Mouse (Mus musculus) MEL (cell line): ENCODE measurements around the gene 2200002D01Rik. TPM values are rescaled to one million over a fixed set of nuclear protein-coding genes. Genes with fewer than 3 reads are reported as not detected.

ENCODE experiments used
- DNase-seq: peaks from one replicate; pipeline ENCODE4 v3.0.0; 2011; ENCODE audit warnings: low read depth, low spot score
- H3K27ac ChIP-seq: 2 replicates; pipeline ENCODE4 v1.5.1; 2012; ENCODE audit warnings: low read depth, mild to moderate bottlenecking, control low read depth, low read length, moderate library complexity; ENCODE audit not compliant: control insufficient read depth
- H3K27me3 ChIP-seq, 2 experiments: fragments of 150-350 bp in 1 of 2; sonication (generic) in 1 of 2; 2 replicates each; pipeline ENCODE4 v1.6.1; 2012; ENCODE audit warnings: low read length in 2 of 2, mild to moderate bottlenecking in 2 of 2, improper control_type of control experiment in 1 of 2, moderate library complexity in 1 of 2; ENCODE audit not compliant: insufficient read depth in 2 of 2, control insufficient read depth in 1 of 2
- H3K36me3 ChIP-seq, 2 experiments: 2 replicates each; pipeline ENCODE4 v1.6.1; 2012 to 2014; ENCODE audit warnings: low read length in 2 of 2, improper control_type of control experiment in 1 of 2, inconsistent platforms in 1 of 2, mild to moderate bottlenecking in 1 of 2; ENCODE audit not compliant: insufficient read depth in 2 of 2, control insufficient read depth in 1 of 2
- H3K4me1 ChIP-seq, 2 experiments: fragments of 150-350 bp in 1 of 2; sonication (generic) in 1 of 2; 2 replicates each; pipeline ENCODE4 v1.6.1; 2012; ENCODE audit warnings: low read length in 2 of 2, improper control_type of control experiment in 1 of 2, mild to moderate bottlenecking in 1 of 2; ENCODE audit not compliant: insufficient read depth in 2 of 2, control insufficient read depth in 1 of 2
- H3K4me3 ChIP-seq, 2 experiments: fragments of 150-350 bp in 1 of 2; sonication (generic) in 1 of 2; 2 replicates each; pipeline ENCODE4 v1.5.1; 2012; ENCODE audit warnings: low read depth in 2 of 2, low read length in 2 of 2, mild to moderate bottlenecking in 2 of 2, moderate library complexity in 2 of 2, control low read depth in 1 of 2, improper control_type of control experiment in 1 of 2; ENCODE audit not compliant: control insufficient read depth in 1 of 2, insufficient read depth in 1 of 2
- H3K79me2 ChIP-seq: 2 replicates; pipeline ENCODE4 v1.6.1; 2012; ENCODE audit warnings: mild to moderate bottlenecking, low read length, moderate library complexity; ENCODE audit not compliant: control insufficient read depth, poor library complexity, insufficient read depth
- H3K9ac ChIP-seq: 2 replicates; pipeline ENCODE4 v1.6.1; 2012; ENCODE audit warnings: low read depth, mild to moderate bottlenecking, control low read depth, low read length, moderate library complexity; ENCODE audit not compliant: control insufficient read depth, poor library complexity, severe bottlenecking
- H3K9me3 ChIP-seq: fragments of 150-350 bp; sonication (generic); replicated peaks from 2 replicates; pipeline ENCODE4 v1.6.1; 2012; ENCODE audit warnings: mild to moderate bottlenecking, low read length, improper control_type of control experiment, moderate library complexity; ENCODE audit not compliant: insufficient read depth
- BHLHE40 ChIP-seq: IDR thresholded peaks from 2 replicates; pipeline ENCODE4 v1.6.1; 2012; ENCODE audit warnings: low read depth, mild to moderate bottlenecking, inconsistent platforms, low read length, improper control_type of control experiment, borderline replicate concordance
- CHD1 ChIP-seq: IDR thresholded peaks from 2 replicates; pipeline ENCODE4 v1.6.1; 2012; ENCODE audit warnings: low read depth, mild to moderate bottlenecking, inconsistent platforms, low read length, improper control_type of control experiment
- ELF1 ChIP-seq: IDR thresholded peaks from 2 replicates; pipeline ENCODE4 v1.6.1; 2014; ENCODE audit warnings: low read depth, mild to moderate bottlenecking, inconsistent platforms, low read length, improper control_type of control experiment, moderate library complexity
- EP300 ChIP-seq, 2 experiments: IDR thresholded peaks; 2 replicates each; pipeline ENCODE4 v1.6.1; 2011; ENCODE audit warnings: improper control_type of control experiment in 2 of 2, low read length in 2 of 2, low read depth in 1 of 2, mild to moderate bottlenecking in 1 of 2
- GABPA ChIP-seq: IDR thresholded peaks from 2 replicates; pipeline ENCODE4 v1.6.1; 2012; ENCODE audit warnings: low read depth, mild to moderate bottlenecking, inconsistent platforms, low read length, improper control_type of control experiment, moderate library complexity
- GATA1 ChIP-seq: IDR thresholded peaks from 2 replicates; pipeline ENCODE4 v1.6.1; 2011; ENCODE audit warnings: low read depth, low read length, improper control_type of control experiment
- HCFC1 ChIP-seq: IDR thresholded peaks from 2 replicates; pipeline ENCODE4 v1.6.1; 2012; ENCODE audit warnings: low read depth, mild to moderate bottlenecking, inconsistent platforms, low read length, improper control_type of control experiment, moderate library complexity
- JUND ChIP-seq: IDR thresholded peaks from 2 replicates; pipeline ENCODE4 v1.6.1; 2011; ENCODE audit warnings: low read depth, mild to moderate bottlenecking, improper control_type of control experiment, low read length
- KAT2A ChIP-seq: conservative IDR thresholded peaks from 2 replicates; pipeline ENCODE4 v1.6.1; 2012; ENCODE audit warnings: low read depth, low read length, improper control_type of control experiment, inconsistent platforms
- MAFK ChIP-seq: IDR thresholded peaks from 2 replicates; pipeline ENCODE4 v1.6.1; 2011; ENCODE audit warnings: low read depth, mild to moderate bottlenecking, low read length, improper control_type of control experiment, borderline replicate concordance
- MAX ChIP-seq: IDR thresholded peaks from 2 replicates; pipeline ENCODE4 v1.6.1; 2011; ENCODE audit warnings: low read length, improper control_type of control experiment
- MXI1 ChIP-seq: IDR thresholded peaks from 2 replicates; pipeline ENCODE4 v1.6.1; 2011; ENCODE audit warnings: mild to moderate bottlenecking, low read depth, low read length, improper control_type of control experiment
- MYB ChIP-seq: IDR thresholded peaks from 2 replicates; pipeline ENCODE4 v1.6.1; 2011; ENCODE audit warnings: mild to moderate bottlenecking, low read depth, low read length, improper control_type of control experiment
- MYC ChIP-seq: IDR thresholded peaks from 2 replicates; pipeline ENCODE4 v1.6.1; 2011; ENCODE audit warnings: low read depth, mild to moderate bottlenecking, low read length, improper control_type of control experiment, moderate library complexity
- NELFE ChIP-seq: IDR thresholded peaks from 2 replicates; pipeline ENCODE4 v1.6.1; 2011; ENCODE audit warnings: low read depth, low read length, improper control_type of control experiment
- POLR2A ChIP-seq, 2 experiments: IDR thresholded peaks; 2 replicates each; pipeline ENCODE4 v1.6.1; 2011 to 2012; ENCODE audit warnings: low read length in 2 of 2, mild to moderate bottlenecking in 2 of 2, control low read depth in 1 of 2, improper control_type of control experiment in 1 of 2, low read depth in 1 of 2, moderate library complexity in 1 of 2; ENCODE audit not compliant: control insufficient read depth in 1 of 2, insufficient read depth in 1 of 2, poor library complexity in 1 of 2
- POLR2AphosphoS2 ChIP-seq: IDR thresholded peaks from 2 replicates; pipeline ENCODE4 v1.6.1; 2011; ENCODE audit warnings: low read length, improper control_type of control experiment
- RAD21 ChIP-seq: IDR thresholded peaks from 2 replicates; pipeline ENCODE4 v1.6.1; 2011; ENCODE audit warnings: mild to moderate bottlenecking, low read depth, low read length, improper control_type of control experiment
- SIN3A ChIP-seq: IDR thresholded peaks from 2 replicates; pipeline ENCODE4 v1.6.1; 2012; ENCODE audit warnings: low read length, improper control_type of control experiment, inconsistent platforms
- TAL1 ChIP-seq: IDR thresholded peaks from 2 replicates; pipeline ENCODE4 v1.6.1; 2012; ENCODE audit warnings: mild to moderate bottlenecking, inconsistent platforms, low read length, moderate library complexity, mixed read lengths
- TBP ChIP-seq: IDR thresholded peaks from 2 replicates; pipeline ENCODE4 v1.8.0; 2011; ENCODE audit warnings: low read depth, low read length, improper control_type of control experiment
- TCF12 ChIP-seq: IDR thresholded peaks from 2 replicates; pipeline ENCODE4 v1.6.1; 2014; ENCODE audit warnings: low read depth, mild to moderate bottlenecking, inconsistent platforms, low read length, improper control_type of control experiment, moderate library complexity
- UBTF ChIP-seq: IDR thresholded peaks from 2 replicates; pipeline ENCODE4 v1.6.1; 2012; ENCODE audit warnings: low read depth, mild to moderate bottlenecking, inconsistent platforms, low read length, improper control_type of control experiment, moderate library complexity, borderline replicate concordance; ENCODE audit not compliant: insufficient read depth
- ZMIZ1 ChIP-seq: IDR thresholded peaks from 2 replicates; pipeline ENCODE4 v1.6.1; 2012; ENCODE audit warnings: low read depth, mild to moderate bottlenecking, inconsistent platforms, low read length, improper control_type of control experiment, moderate library complexity
- polyA plus RNA-seq, 2 experiments: library from polyadenylated mRNA; stranded (reverse) in 1 of 2; unstranded in 1 of 2; fragments of >175 nt in 1 of 2; fragments of >200 nt in 1 of 2; gene quantifications; 2 replicates each; pipeline versions ENCODE4 v1.2.1 to v1.2.4; 2012; ENCODE audit warnings: low replicate concordance in 2 of 2, low read depth in 1 of 2; ENCODE audit not compliant: insufficient read length in 2 of 2, insufficient read depth in 1 of 2, missing spikeins in 1 of 2
- total RNA-seq: library from RNA; depleted of rRNA; stranded (reverse); fragments of 300-350 nt; gene quantifications from 2 replicates; pipeline ENCODE4 v1.2.3, GENCODE M21; 2012

2200002D01Rik gene
- total and polyA plus RNA-seq, 3 experiments = 0.85 to 5.4 TPM; not detected in 1

DNA sequence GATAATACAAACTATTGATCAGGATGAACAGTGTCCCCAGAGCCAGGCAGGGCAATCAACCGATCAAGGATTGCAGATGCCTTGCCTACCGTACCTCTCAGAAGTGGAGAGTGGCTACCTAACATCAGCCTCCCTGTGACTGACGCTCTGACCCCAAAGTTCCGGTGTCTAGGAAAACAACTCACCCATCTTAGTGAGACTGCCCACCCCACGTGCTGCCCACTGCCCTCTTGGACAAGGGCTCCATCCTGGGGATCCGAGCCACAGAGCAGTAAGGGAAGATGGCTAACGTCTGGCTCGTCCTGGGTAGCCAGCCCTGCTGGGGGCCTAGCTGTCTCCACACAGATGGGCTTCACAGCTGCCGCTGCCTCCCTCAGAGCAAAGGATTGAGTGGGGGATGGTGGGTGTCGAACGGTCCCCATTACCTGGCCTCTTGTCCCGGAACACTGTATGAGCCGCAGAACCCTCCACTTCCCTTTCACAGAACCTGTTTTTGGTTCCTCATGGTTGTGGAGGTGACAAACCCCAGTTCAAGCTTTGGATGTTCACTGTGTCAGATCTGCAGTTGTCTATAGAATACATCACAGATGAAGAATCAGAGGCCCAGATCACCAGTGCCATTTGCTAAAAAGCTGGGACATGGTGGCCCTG is 46.0 kb upstream of the 2200002D01Rik start:
- no peak overlapping the region for H3K4me3 ChIP-seq
- TF ChIP-seq TAL1 = no peak
- TF ChIP-seq TCF12 = no peak
- no peak for TF ChIP-seq NELFE
- TF ChIP-seq EP300 (IDR thresholded peaks at IDR 0.05; ENCODE audit: low read depth in 1 of 2, low read length in 2 of 2) = no peak
- TF ChIP-seq GABPA = no peak
- TF ChIP-seq MAFK = no peak
- no peak for TF ChIP-seq GATA1
- TF ChIP-seq MAX = no peak
- TF ChIP-seq ZMIZ1 = no peak
- TF ChIP-seq SIN3A = no peak
- TF ChIP-seq TBP = no peak
- no peak for TF ChIP-seq HCFC1
- TF ChIP-seq MYC = no peak
- TF ChIP-seq MYB = no peak
- TF ChIP-seq ELF1 = no peak
- TF ChIP-seq KAT2A = no peak
- no peak for TF ChIP-seq POLR2AphosphoS2
- TF ChIP-seq, all 39 proteins: peak for 0
- no peaks in the 10 kb centered on the region for H3K9me3 ChIP-seq
- DNase-seq = no peak
- H3K27ac ChIP-seq = no peak overlapping the region
- H3K9ac ChIP-seq = no peak overlapping the region
- no peaks in the 10 kb centered on the region for H3K27me3 ChIP-seq
- no peaks in the 10 kb centered on the region for H3K79me2 ChIP-seq
- H3K36me3 ChIP-seq = no peaks in the 10 kb centered on the region
- peaks cover 5 to 12% of the 10 kb centered on the region in 2 experiments; a peak in 1 of 4 replicates for H3K4me1 ChIP-seq

DNA sequence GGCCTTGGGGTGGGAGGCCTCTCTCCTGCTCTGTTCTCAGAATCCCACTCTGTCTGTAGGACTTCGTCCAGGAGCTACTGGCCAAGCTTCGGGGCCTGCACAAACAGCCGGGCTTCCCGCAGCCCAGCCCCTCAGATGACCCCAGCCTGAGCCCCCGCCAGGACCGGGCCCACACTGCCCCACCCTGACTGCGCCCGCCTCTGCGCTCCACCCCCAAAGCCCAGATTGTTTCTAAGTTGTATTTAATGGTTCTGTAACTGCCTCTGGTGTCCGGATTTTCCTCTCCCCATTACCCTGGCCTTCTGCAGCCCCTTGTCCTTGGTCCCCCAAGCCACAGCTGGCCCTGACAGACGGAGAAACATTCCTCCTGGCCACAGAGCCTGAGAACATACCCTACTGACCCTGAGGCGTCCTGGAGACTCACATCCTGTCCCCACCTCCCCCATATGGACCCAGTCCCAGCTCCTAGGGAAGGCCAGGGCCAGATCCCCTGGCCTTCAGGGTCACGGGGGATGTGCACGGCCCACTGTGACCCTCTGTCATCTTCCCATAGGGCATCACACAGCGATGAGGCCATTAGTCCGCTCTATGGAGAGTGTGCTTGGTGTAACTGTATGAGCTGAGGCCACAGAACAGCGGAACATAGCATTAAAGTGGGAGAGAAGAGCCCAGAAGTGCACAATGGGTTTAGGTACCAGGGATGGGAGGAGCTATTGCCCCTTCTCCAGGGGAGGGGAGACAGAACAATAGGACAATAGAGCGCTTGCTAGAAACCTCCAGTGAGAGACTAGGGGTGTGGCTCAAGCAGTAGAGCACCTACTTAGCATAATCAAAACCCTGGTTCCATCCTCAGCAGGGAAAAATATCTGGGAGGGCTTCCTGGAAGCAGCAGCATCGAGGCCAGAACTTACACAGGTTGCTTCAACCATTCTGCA is 45.1 kb upstream of the 2200002D01Rik start:
- no peaks in the 10 kb centered on the region for H3K79me2 ChIP-seq
- H3K9ac ChIP-seq = no peak overlapping the region
- H3K36me3 ChIP-seq = no peaks in the 10 kb centered on the region; a peak in 1 of 4 replicates
- TF ChIP-seq UBTF (no peak), BHLHE40 (no peak), POLR2A (IDR thresholded peaks at IDR 0.05; ENCODE audit: control insufficient read depth in 1 of 2, insufficient read depth in 1 of 2, low read depth in 1 of 2, low read length in 2 of 2, poor library complexity in 1 of 2) (no peak), CHD1 (no peak), ZMIZ1 (no peak), JUND (no peak), TBP (no peak), KAT2A (no peak), RAD21 (no peak), MXI1 (no peak)
- H3K4me3 ChIP-seq = no peak overlapping the region
- DNase-seq = no peak
- H3K4me1 ChIP-seq = peaks cover 5 to 12% of the 10 kb centered on the region in 2 experiments; a peak in 1 of 4 replicates
- H3K27ac ChIP-seq = no peak overlapping the region
- no peaks in the 10 kb centered on the region for H3K9me3 ChIP-seq
- no peaks in the 10 kb centered on the region for H3K27me3 ChIP-seq
